Mouse (Mus musculus) right cerebral cortex, postnatal 4 days (tissue): Measurements from ENCODE around the gene Casz1.
A peak's percentile ranks its signal among the peaks of the same experiment; 100 is the strongest.

Experiments
- DNase-seq: peaks from one replicate; pipeline ENCODE4 v3.0.0-alpha.2; 2022

The Casz1 gene

DNA sequence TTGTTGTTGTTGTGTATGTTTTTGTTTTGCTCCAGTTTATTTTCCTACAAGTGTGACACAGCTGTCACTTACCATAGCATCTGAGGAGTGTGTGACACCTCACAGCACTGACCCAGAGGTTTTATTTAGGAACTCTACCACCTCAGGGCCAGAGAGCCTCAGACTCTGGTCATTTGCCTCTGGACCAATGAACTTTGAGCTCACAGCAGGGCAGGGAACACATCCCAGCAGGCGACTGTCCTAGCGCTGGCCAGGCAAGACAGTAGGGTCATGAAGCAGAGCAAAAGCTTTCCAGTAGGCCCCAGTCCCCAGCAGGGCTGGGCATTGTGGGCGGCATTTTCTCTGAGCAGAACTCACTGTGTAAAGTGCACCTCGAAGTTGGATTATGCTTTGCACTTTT lies 1.2 kb upstream of the Casz1 start:
- no peak for DNase-seq

GRCm38 (mm10) chr4:148803636-148804035 lies 593 bp upstream of the Casz1 start:
- no peak for DNase-seq

GRCm38 (mm10) chr4:148804780-148805160 lies 541 bp downstream of the Casz1 start:
- no peak for DNase-seq

GRCm38 (mm10) chr4:148805161-148805810 lies 1.1 kb downstream of the Casz1 start:
- no peak for DNase-seq

DNA sequence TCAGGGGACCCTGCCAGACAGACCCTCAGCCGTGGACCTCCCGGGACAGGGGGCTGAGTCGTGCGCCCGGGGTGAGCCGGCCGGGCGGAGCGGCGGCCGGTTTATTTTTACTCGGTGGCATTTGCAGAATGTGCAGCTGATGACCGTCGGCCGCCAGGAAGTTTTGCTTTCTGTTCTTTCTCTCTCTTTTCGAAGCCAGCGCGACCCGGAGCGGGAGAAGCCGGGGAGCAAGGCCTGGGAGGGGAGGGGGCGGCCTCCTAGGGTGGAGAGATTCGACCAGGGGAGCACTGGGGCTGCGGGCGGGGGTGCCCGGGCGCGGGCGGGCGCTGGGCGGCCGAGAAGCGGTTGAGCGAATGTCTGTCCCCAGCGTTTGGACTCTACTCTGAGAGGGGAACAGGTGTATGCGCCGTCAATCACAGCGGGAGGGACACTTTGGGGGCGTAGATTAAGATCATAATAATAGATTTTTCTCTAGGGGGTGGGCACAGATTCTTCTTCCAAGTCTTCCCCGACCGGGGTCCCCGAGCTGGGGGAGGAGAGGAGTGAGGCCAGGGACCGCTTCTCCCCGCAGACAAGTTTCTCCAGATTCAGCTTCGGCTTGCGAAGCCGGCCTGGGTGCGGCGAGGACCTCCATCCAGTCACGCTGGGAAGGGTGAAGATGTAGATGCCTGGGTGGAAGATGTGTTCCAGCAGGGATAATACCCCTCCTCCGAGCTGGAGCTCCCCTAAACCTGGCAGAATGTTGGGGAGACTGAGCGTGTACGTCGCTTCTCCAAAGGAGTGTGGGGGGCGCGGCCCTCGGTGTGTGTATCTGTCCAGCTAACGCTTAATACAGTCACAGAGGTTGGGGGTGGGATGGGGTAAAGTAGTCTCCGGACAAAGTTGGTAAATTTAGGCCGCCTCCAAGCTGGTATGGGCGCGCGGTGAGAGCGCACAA lies 1.9 kb downstream of the Casz1 start:
- DNase-seq: no peak

DNA sequence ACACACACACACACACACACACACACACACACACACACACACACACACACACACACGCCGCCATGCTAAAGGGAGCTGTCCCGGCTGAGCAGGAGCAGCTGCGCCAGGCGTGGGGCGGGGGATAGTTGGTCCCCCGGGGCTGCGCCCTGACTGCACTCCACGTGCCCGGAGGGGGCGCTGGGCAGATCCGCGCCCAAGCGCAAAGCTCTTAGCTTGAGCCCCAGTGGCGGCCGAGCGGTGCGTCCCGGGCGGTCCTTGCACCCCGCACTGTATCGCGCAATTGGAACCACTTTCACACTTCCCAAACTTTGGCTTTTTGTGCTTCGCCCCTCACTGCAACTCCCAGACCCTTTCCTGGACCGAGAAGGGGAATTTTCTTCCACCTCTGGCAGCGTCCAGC lies 2.6 kb downstream of the Casz1 start:
- no peak for DNase-seq

GRCm38 (mm10) chr4:148807397-148807796 lies 3.2 kb downstream of the Casz1 start:
- DNase-seq: no peak

- no peak for DNase-seq
Observed at GRCm38 (mm10) chr4:148808839-148809238, 4.6 kb downstream of the Casz1 start.

DNA sequence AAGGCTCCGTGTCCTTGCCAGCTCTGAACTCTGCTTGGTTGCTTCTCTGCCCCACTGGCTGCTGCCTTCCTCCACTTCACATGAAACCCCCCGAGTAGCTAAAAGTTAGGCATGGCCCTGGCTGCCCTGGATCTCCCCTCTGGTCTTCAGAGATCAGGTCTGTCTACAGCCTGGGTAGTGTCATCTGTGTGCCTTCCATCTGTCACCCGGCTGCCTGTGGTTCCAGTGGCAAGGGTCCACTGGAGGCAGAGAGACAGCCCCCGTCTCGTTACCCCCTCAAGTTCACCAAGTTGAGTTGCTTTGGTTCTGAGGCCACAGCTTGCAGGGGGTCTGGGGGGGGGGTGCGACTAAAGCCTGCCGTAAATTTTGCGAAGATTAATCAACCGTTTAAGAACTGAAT lies 6.5 kb downstream of the Casz1 start:
- no peak for DNase-seq

DNA sequence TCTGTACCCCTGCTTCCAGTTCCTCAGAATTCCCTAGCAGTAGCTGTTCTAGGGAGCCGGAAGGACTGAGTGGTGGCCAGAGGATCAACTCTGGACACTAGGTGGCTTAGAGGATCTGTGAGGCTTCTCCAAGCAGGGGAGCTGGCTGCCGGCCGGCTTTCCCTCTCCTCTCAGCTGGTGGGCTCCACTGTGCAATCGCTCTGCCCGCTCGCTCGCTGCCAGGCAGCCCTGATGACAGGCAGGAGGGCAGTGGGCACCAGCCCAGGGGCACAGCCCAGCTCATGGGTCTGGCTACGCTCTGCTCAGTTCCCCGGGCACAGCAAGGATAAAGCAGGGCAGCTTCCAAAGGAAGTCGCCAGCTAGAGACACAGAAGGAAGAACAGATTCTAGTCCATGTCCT lies 7.7 kb downstream of the Casz1 start:
- peak; percentile 66 for DNase-seq

- DNase-seq: peak; percentile 55
Observed at GRCm38 (mm10) chr4:148813247-148813646, 9.0 kb downstream of the Casz1 start.

GRCm38 (mm10) chr4:148816556-148816955 lies 12.3 kb downstream of the Casz1 start:
- DNase-seq: no peak

DNA sequence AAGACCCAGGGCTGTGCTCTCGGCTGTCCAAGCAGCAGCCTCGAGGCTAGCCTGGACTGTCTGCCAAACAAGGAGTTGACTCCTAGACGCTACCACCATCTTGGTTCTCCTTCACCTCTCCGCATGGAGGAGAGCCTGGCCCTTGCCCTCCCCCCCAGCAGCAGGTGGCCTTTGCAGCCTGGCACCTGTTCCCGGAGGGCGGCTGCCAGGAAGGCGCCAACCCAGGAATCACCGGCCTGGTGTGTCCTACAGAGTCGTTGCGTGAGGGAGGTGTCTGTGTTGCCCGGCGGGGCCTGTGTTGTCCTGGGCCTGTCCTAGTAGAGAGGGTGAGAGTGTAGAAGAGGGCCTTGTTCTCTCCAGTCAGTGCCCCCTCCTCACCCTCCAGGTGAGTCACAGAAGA lies 13.9 kb downstream of the Casz1 start:
- no peak for DNase-seq

DNA sequence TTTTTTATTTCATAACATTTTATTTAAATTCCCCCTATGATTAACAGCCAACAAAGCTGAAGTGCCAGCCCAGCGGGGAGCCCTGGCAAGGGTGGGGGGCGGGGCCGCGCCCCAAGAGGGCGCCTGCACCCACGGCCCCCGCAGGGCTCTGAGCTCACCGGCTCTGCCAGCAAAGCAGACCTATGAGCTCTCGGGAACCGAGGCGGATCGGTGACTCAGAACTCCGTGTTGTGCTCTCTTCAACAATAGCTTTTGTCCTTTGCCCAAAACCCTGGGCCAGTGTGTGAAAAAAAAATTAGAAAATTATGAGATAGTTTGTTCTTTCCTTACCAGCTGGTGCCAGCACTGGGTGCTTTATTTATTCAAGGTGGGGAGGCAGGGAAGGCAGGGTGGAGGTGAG lies 15.9 kb downstream of the Casz1 start:
- DNase-seq: no peak

- no peak for DNase-seq
Observed at GRCm38 (mm10) chr4:148823281-148823680, 19.1 kb downstream of the Casz1 start.

- no peak for DNase-seq
Observed at GRCm38 (mm10) chr4:148830350-148830749, 26.1 kb downstream of the Casz1 start.

DNA sequence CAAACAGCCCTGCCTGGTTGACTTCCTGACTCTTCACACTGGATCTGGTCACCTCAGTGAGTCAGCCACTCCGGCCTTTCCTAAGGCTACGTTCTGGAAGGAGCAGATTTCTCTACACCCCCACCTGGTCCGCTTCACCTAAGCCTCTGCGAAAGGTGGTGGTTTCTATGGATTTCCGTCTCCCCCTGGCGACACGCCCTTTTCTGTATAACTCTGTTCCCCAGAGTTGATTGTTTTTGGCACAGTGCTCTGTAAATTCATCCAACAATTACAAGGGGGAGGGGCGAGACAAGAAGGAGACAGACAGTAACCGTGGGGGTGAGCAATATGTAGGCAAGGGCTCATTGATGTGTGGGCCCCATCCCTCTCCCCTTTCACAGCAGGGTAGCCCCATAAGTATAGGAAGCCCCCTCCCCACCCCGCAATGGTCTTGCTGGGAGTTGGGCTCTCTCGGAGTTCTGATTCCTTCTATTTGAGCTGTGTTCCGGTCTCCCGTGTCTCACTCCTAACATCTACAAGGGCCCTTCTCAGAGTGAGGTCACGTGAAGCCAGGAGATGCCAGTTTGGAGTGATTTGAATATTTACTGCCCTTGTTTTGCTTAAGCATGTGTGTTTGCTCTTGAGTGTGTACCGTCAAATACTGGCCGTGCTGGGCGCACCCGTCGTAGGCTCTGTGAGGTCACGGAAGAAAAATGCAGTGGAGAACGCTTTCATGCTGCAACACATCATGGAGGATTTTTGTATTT lies 29.2 kb downstream of the Casz1 start:
- DNase-seq: no peak

DNA sequence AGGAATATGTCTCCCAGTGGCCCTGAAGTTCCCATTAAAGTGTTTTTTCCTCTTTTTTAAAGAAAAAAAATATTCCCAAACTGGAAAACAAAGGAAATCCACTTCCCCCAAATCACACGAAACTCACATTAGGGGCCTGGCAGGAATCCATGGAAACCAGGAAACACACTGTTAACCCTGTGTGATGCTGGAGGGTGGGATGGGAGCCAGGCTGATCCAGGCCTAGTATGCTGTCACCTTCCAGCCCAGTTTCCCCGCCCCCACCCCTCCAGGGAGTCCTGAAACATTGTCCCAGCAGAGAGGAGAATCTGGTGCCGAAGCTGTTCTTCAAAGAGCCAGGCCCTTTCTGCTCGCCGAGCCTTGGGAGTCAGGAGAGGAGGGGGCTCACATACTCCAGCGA lies 32.2 kb downstream of the Casz1 start:
- no peak for DNase-seq

DNA sequence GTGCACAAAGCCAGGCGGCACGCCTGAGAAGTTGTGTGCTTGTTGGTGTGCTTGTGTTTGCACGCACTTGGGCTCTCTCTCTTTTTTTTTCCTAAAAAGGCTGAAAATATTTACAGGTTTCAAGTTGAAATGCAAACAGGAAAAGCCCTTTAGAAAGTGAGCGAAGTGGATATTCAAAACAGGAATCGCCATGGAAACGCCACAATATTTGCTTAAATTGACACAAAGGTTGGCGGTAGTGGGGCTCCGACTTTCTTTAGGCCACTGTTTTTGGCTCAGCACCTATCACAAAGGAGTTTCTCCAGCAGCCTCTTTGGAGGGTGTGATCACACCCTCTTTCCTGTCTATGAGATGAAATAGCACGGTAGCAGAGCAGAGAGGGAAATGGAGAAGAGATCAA lies 32.8 kb downstream of the Casz1 start:
- DNase-seq: no peak

DNA sequence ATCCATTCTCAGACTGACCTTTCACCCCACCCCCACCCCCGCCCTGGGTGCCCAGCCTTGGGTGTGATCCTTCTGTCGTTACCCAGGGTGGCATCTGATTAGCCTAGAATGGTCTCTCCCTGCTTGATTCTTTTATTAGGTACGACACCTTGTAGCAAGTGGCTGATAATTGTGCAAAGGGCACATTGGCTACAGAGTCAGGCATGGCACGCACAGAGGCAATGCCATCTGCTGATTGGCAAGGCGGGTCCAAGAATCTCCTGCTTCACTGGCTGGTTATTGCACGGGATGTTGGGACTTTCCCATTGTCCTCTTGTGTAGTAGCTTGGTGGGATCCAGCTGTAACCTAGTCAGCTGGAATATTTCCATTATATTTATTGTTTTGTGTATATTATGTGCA lies 33.4 kb downstream of the Casz1 start:
- DNase-seq: no peak

DNA sequence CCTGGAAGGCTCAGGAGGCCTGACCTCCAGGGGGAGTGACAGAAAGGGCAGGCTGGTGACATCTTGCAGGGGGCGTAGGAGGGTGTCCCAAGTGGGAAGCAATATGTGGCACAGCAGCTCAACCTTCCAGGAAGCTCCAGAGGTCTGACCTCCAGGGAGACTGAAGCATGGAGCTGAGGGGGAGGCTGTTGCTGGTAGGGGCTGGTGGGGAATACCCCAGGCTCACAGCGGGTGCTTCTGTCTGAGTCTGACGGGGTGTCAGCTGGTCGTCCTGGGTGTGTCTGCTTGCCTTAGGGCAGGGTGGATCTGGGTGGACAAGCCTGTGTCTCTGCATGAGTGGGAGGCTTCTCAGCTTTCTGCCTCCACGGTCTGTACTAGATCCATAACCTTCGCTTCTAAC lies 38.1 kb downstream of the Casz1 start:
- no peak for DNase-seq

DNA sequence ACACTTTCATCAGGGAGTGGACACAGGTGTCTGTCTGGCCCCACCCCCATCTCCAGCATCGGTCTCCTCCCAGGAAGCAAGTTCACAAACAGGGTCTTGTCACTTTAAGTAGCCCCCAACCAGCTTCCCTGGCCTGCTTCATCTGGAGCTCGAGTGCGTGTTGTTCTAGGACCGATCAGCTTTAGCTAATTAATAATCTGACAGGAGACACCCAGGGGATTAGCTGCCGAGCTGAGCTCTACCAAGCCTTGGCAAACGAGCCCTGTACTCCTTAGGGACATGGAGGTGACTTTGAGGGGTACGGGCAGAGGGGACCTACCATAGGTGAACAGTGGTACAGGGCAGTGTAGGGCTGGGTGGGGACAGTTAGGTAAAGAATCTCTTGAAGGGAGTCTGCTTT lies 40.7 kb downstream of the Casz1 start:
- no peak for DNase-seq

DNA sequence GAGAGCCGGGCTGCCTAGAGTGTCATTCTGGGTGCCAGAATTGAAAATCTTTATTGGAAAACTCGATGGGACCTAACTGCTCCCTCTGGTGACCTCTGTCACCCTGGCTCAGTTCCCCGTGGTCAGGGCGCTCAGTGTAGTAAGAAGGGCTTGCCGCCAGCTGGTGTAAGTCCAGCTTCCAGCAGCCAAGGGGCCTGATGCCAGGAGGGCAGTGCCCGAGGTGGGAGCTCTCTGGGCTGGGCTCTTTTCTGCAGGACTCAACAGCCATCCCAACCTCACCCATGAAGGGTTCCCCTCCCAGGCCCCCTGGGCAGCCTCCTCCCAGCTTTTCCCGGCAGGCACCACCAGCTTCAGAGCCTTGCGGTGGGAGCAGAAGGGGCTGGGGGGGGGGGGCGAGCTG lies 42.0 kb downstream of the Casz1 start:
- peak; percentile 61 for DNase-seq

- DNase-seq: no peak
Observed at GRCm38 (mm10) chr4:148846724-148847123, 42.5 kb downstream of the Casz1 start.
